Mouse (Mus musculus) heart, postnatal 0 days (tissue): ENCODE data around the gene Iqgap3.

ENCODE experiments used
- CTCF ChIP-seq: IDR thresholded peaks from 2 replicates; pipeline ENCODE4 v1.5.1; 2016; ENCODE audit warnings: antibody characterized with exemption, control low read depth, low read depth
- EP300 ChIP-seq: IDR thresholded peaks from 2 replicates; pipeline ENCODE4 v1.6.1; 2016; ENCODE audit warnings: antibody characterized with exemption, low read depth

GRCm38 (mm10) chr3:88157771-88158597 is 76.2 kb downstream of the Iqgap3 start:
- TF ChIP-seq CTCF (peak; percentile 65), EP300 (no peak)
